Mouse (Mus musculus): ENCODE data around the gene Wsb2. TPM values are rescaled to one million over a fixed set of nuclear protein-coding genes. Genes with fewer than 3 reads are reported as not detected.
A peak's percentile ranks its signal among the peaks of the same experiment; 100 is the strongest.
"Not testable (repeated sequence)": the region's sequence is repeated elsewhere in the genome, so short reads cannot be mapped to it uniquely, and the experiment has no call there.

Gene Wsb2
- polyA plus RNA-seq, 1 experiment from 2014 or later, result 159 TPM

GRCm38 (mm10) chr5:117374372-117375049 lies 17.4 kb downstream of the Wsb2 start:
- Histone ChIP-seq H3K36me3 (peaks cover 97% of the 10 kb centered on the region), H3K9me3 (no peaks in the 10 kb centered on the region), H3K27ac (no peak overlapping the region), H3K4me1 (replicated peaks) (no peaks in the 10 kb centered on the region), H3K4me2 (replicated peaks) (no peak overlapping the region), H3K27me3 (no peaks in the 10 kb centered on the region), H3K4me3 (replicated peaks) (no peak overlapping the region), H3K9ac (replicated peaks) (no peak overlapping the region)
- WGBS, result 93% methylated on average over 7 of the region's 7 CpGs
- ATAC-seq, result no peak

GRCm38 (mm10) chr5:117376331-117376761 lies 19.2 kb downstream of the Wsb2 start:
- Histone ChIP-seq H3K27me3 (no peaks in the 10 kb centered on the region), H3K4me1 (replicated peaks) (no peaks in the 10 kb centered on the region), H3K4me2 (replicated peaks) (no peak overlapping the region), H3K4me3 (replicated peaks) (no peak overlapping the region), H3K36me3 (peaks cover 97% of the 10 kb centered on the region), H3K9me3 (no peaks in the 10 kb centered on the region), H3K27ac (no peak overlapping the region), H3K9ac (replicated peaks) (no peak overlapping the region)
- no peak for ATAC-seq
- 81% methylated on average over 11 of the region's 11 CpGs for WGBS

- not testable (repeated sequence) for H3K4me1 ChIP-seq (replicated peaks); ATAC-seq; H3K9ac ChIP-seq (replicated peaks); H3K4me3 ChIP-seq (replicated peaks); H3K27me3 ChIP-seq; H3K4me2 ChIP-seq (replicated peaks); H3K9me3 ChIP-seq; H3K27ac ChIP-seq
- H3K36me3 ChIP-seq, result peaks cover 97% of the 10 kb centered on the region
- WGBS, result 95% methylated on average over 14 of the region's 14 CpGs
Observed at GRCm38 (mm10) chr5:117377731-117378130, 20.6 kb downstream of the Wsb2 start.

DNA sequence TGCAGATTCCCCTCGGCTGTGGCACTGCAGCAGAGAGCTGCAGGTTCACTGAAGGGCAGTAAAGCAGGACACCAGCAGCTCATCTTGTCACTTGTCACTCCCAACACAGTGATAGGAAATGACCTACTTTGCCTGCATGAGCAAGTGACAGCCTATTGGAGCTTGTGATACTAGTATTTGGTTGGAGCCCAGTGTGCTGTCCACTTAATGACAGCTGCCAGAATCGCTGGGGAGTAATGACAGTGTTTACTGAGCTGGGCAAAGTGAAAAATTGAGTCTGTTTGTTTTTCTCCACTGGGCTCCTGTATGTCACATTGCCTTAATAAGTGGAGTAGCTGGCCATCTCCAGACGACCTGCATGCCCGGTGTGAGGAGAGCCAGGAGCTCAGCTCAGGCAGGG lies 23.1 kb downstream of the Wsb2 start:
- H3K9ac ChIP-seq (replicated peaks), result no peak overlapping the region
- WGBS, result 83% methylated on average over 4 of the region's 4 CpGs
- no peak overlapping the region for H3K4me2 ChIP-seq (replicated peaks)
- no peak overlapping the region for H3K27ac ChIP-seq
- H3K27me3 ChIP-seq, result no peaks in the 10 kb centered on the region
- no peak for ATAC-seq
- no peaks in the 10 kb centered on the region for H3K4me1 ChIP-seq (replicated peaks)
- H3K9me3 ChIP-seq, result no peaks in the 10 kb centered on the region
- H3K36me3 ChIP-seq, result peaks cover 97% of the 10 kb centered on the region
- H3K4me3 ChIP-seq (replicated peaks), result no peak overlapping the region

DNA sequence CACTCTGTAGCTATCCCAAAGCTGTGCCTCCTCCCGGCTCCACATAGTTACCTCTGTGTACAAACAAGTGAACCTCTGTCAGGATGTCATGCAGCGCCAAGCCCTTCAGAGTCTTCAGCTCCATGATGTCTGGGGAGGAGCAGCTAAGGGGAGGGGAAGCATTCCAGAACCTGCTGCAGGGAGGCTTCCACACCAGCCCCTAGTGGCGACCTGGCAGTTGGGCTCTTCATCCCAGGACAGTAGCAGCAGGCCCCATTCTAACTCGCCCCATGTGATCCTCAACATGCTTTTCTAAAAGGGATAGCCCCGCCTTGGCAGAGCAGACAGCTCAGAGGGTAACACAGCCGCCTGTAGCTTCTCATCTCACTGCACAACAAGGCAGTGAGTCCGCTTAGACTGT lies 24.7 kb downstream of the Wsb2 start:
- H3K27me3 ChIP-seq, result no peaks in the 10 kb centered on the region
- no peak overlapping the region for H3K27ac ChIP-seq
- no peak overlapping the region for H3K4me3 ChIP-seq (replicated peaks)
- no peak for ATAC-seq
- H3K4me2 ChIP-seq (replicated peaks), result no peak overlapping the region
- H3K4me1 ChIP-seq (replicated peaks), result no peaks in the 10 kb centered on the region
- no peaks in the 10 kb centered on the region for H3K9me3 ChIP-seq
- 82% methylated on average over 7 of the region's 7 CpGs for WGBS
- peaks cover 87% of the 10 kb centered on the region for H3K36me3 ChIP-seq
- H3K9ac ChIP-seq (replicated peaks), result no peak overlapping the region

DNA sequence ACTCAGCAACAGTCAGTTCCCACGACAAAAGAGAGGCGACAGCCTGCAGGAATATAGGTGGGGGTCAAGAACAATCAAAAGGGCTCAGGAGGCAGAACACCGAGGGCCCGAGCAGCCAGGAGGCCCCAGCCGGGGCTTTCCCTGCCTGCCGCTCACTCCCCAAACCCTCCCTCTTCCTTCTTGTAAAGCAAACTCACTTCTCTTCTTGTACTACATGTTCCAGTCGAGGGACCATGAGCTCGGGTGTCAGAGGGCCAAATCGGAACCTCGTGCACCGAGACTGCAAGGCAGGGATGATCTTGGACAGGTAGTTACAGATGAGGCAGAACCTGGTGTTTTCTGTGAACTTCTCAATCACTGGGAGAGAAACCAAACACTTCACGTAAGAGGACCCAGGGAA lies 26.1 kb downstream of the Wsb2 start:
- Histone ChIP-seq H3K27me3 (no peaks in the 10 kb centered on the region), H3K9ac (replicated peaks) (no peak overlapping the region), H3K36me3 (peaks cover 73% of the 10 kb centered on the region), H3K4me1 (replicated peaks) (peaks cover 12% of the 10 kb centered on the region), H3K27ac (no peak overlapping the region), H3K4me3 (replicated peaks) (no peak overlapping the region), H3K4me2 (replicated peaks) (no peak overlapping the region), H3K9me3 (no peaks in the 10 kb centered on the region)
- 82% methylated on average over 12 of the region's 12 CpGs for WGBS
- no peak for ATAC-seq

DNA sequence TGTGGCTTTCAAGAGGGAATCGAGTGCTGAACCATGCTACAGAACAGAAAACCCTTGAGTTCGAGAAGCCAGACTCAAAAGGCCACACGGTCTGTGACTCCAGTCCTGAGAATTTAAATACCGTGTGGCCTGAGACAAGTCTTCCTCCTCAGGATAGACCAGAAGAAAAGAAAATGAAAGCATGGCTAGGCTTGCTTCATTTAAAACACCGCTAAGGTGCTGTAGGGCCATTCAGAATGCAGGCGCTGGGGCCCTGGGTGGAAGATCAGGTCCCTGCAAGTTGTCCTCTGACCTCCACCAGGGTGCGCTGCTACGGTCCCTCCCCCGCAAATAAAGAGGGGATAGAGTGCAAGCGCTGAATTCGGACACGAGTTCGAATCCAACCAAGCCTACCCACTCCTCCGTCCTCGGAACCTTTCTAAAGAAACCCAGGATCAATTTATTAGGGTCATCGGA lies 31.2 kb downstream of the Wsb2 start:
- peak; percentile 44; the same call in 1 of the 2 replicates for ATAC-seq
- Histone ChIP-seq H3K4me1 (replicated peaks) (peaks cover 18% of the 10 kb centered on the region), H3K4me2 (replicated peaks) (peak overlapping the region; percentile 62), H3K4me3 (replicated peaks) (peak overlapping the region; percentile 54), H3K9ac (replicated peaks) (peak overlapping the region; percentile 74), H3K36me3 (peaks cover 24% of the 10 kb centered on the region), H3K9me3 (peaks cover 4% of the 10 kb centered on the region; the same call in 1 of the 2 replicates), H3K27ac (peak overlapping the region; percentile 41), H3K27me3 (no peaks in the 10 kb centered on the region)
- WGBS, result 10% methylated on average over 16 of the region's 16 CpGs

DNA sequence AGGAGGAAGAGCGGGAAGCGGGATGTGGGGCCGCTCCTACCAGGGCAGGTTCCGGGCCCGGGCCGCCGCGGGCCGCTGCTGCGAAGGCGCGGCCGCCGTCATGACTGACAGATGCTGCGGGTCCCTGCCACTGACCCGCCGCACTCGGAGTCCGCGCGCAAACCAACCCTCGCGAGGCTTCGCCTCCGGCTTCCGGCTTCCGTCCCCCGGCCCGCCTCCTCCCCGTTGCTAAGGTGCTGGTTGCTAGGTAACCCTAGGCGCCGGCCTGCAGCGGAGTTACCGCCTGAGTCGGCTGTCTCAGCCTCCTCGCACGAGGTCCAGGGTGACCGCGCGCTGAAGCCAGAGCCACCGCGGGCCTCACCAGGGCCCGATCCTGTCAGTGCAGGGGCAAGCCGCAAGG lies 31.8 kb downstream of the Wsb2 start, which contains the start of gene Rfc5:
Rfc5 (minus strand) TSS at position 171 of the 400 bp plus-strand sequence.
- Histone ChIP-seq H3K4me3 (replicated peaks) (peak within 1 kb of the TSS; percentile 54), H3K9me3 (peaks cover 4% of the 10 kb centered on the region; the same call in 1 of the 2 replicates), H3K4me1 (replicated peaks) (peaks cover 18% of the 10 kb centered on the region), H3K9ac (replicated peaks) (peak within 1 kb of the TSS; percentile 74), H3K27ac (peak within 1 kb of the TSS; percentile 58), H3K36me3 (peaks cover 19% of the 10 kb centered on the region), H3K27me3 (no peaks in the 10 kb centered on the region), H3K4me2 (replicated peaks) (peak within 1 kb of the TSS; percentile 62)
- WGBS, result under 1% methylated on average over 37 of the region's 44 CpGs
- peak; percentile 98 for ATAC-seq

- Histone ChIP-seq H3K9me3 (peaks cover 4% of the 10 kb centered on the region; the same call in 1 of the 2 replicates), H3K27me3 (no peaks in the 10 kb centered on the region), H3K4me1 (replicated peaks) (peaks cover 18% of the 10 kb centered on the region), H3K9ac (replicated peaks) (no peak overlapping the region), H3K27ac (no peak overlapping the region), H3K4me3 (replicated peaks) (no peak overlapping the region), H3K36me3 (no peaks in the 10 kb centered on the region), H3K4me2 (replicated peaks) (no peak overlapping the region)
- ATAC-seq, result no peak
- WGBS, result 83% methylated on average over 1 of the region's 1 CpGs
Observed at GRCm38 (mm10) chr5:117390895-117391294, 33.8 kb downstream of the Wsb2 start.

GRCm38 (mm10) chr5:117395834-117396233 lies 38.7 kb downstream of the Wsb2 start:
- Histone ChIP-seq H3K4me2 (replicated peaks) (no peak overlapping the region), H3K4me3 (replicated peaks) (no peak overlapping the region), H3K9ac (replicated peaks) (no peak overlapping the region), H3K27ac (no peak overlapping the region), H3K27me3 (no peaks in the 10 kb centered on the region), H3K4me1 (replicated peaks) (no peaks in the 10 kb centered on the region), H3K9me3 (peaks cover 4% of the 10 kb centered on the region; the same call in 1 of the 2 replicates), H3K36me3 (no peaks in the 10 kb centered on the region)
- no peak for ATAC-seq
- 88% methylated on average over 5 of the region's 5 CpGs for whole genome bisulfite sequencing

- 63% methylated on average over 6 of the region's 6 CpGs for WGBS
- 0 out of 2 replicates have a peak, but pooled peaks cover 2% of the 10 kb centered on the region for H3K9me3 ChIP-seq
- no peaks in the 10 kb centered on the region for H3K27me3 ChIP-seq
- H3K4me3 ChIP-seq (replicated peaks), result no peak overlapping the region
- ATAC-seq, result no peak
- no peaks in the 10 kb centered on the region for H3K4me1 ChIP-seq (replicated peaks)
- H3K36me3 ChIP-seq, result no peaks in the 10 kb centered on the region
- H3K4me2 ChIP-seq (replicated peaks), result no peak overlapping the region
- no peak overlapping the region for H3K9ac ChIP-seq (replicated peaks)
- no peak overlapping the region for H3K27ac ChIP-seq
Observed at GRCm38 (mm10) chr5:117396596-117397014, 39.5 kb downstream of the Wsb2 start.

- Histone ChIP-seq H3K27ac (no peak overlapping the region), H3K36me3 (no peaks in the 10 kb centered on the region), H3K9me3 (no peaks in the 10 kb centered on the region), H3K4me1 (replicated peaks) (no peaks in the 10 kb centered on the region), H3K27me3 (no peaks in the 10 kb centered on the region), H3K4me3 (replicated peaks) (no peak overlapping the region), H3K4me2 (replicated peaks) (no peak overlapping the region), H3K9ac (replicated peaks) (no peak overlapping the region)
- ATAC-seq, result no peak
- 78% methylated on average over 6 of the region's 6 CpGs for WGBS
Observed at GRCm38 (mm10) chr5:117397371-117397770, 40.3 kb downstream of the Wsb2 start.

Data from midbrain, embryonic 13.5 days (tissue).